Comparison of ENCODE assay signal across 15 mouse cellular contexts in genomic region chr10:117423025-117424002, GRCm38 (mm10).
"Had no signal": no experiment of that assay in that cellular context is flagged by ENCODE, and none has a peak within 500 bp of the region (broad histone marks: within the 10 kb centered on the region; RNA-seq: fewer than 3 reads in every experiment).

No protein-coding gene starts in this region.

- H3K4me2 ChIP-seq: liver, embryonic 15.5 days; lung, embryonic 14.5 days; midbrain, embryonic 11.5 days; neural tube, embryonic 12.5 days; stomach, embryonic 15.5 days had no signal

- H3K9ac ChIP-seq: liver, embryonic 15.5 days; lung, embryonic 14.5 days; neural tube, embryonic 12.5 days; stomach, embryonic 15.5 days had no signal

- H3K27ac ChIP-seq: liver, embryonic 15.5 days; neural tube, embryonic 12.5 days; stomach, embryonic 15.5 days; stomach, postnatal 0 days had no signal

- H3K4me3 ChIP-seq: liver, embryonic 15.5 days; neural tube, embryonic 12.5 days; stomach, embryonic 15.5 days had no signal

- H3K4me1 ChIP-seq: stomach, embryonic 15.5 days had no signal

- H3K36me3 ChIP-seq: liver, embryonic 15.5 days; neural tube, embryonic 12.5 days; stomach, embryonic 15.5 days had no signal

- H3K9me3 ChIP-seq: liver, embryonic 15.5 days; neural tube, embryonic 12.5 days; stomach, embryonic 15.5 days had no signal

- DNase-seq: lung, adult 18-20 months; lung, embryonic 14.5 days; lung, postnatal 10 days; lung, postnatal 4 days; midbrain, embryonic 14.5 days; right cerebral cortex, postnatal 14 days; thymus, adult 2 months; thymus, postnatal 25 days; thymus, postnatal 4 days had no signal

- H3K27me3 ChIP-seq: liver, embryonic 15.5 days; megakaryocyte, embryonic 14.5 days; neural tube, embryonic 12.5 days; stomach, embryonic 15.5 days had no signal
